In genomic region chr8:46737907-46738306, GRCm38 (mm10) we compare ENCODE assay signal across 8 mouse cellular contexts. TPM values are rescaled to one million over a fixed set of nuclear protein-coding genes. Genes with fewer than 3 reads are reported as not detected.
DNase-seq lines count a peak whose midpoint lies in the region; ATAC-seq and TF ChIP-seq lines count a peak whose summit lies in the region.

No protein-coding gene starts in this region.

- no peak overlapping the region; the same call in 1 of the 2 replicates for H3K4me3 ChIP-seq in layer of hippocampus, adult 2 months
- H3K4me3 ChIP-seq in heart, embryonic 13.5 days: peak overlapping the region; percentile 96
- H3K4me3 ChIP-seq in liver, embryonic 15.5 days (replicated peaks): peak overlapping the region; percentile 95

- 40% methylated on average over 3 of the region's 3 CpGs for WGBS in heart, embryonic 13.5 days
- WGBS in liver, embryonic 15.5 days (ENCODE audit: insufficient replicate concordance): 33% methylated on average over 3 of the region's 3 CpGs

- no peak for DNase-seq in layer of hippocampus, adult 2 months (ENCODE audit: low spot score in 2 of 2)
- DNase-seq in layer of hippocampus, adult 8-10 months (ENCODE audit: low spot score in 2 of 2): no peak
- peak; percentile 48 to 66 for DNase-seq in adrenal gland, postnatal 36 days
- no peak for DNase-seq in layer of hippocampus, adult 18-20 months (ENCODE audit: low spot score in 2 of 2)
- no peak for DNase-seq in frontal cortex, postnatal 36 days (ENCODE audit: low spot score in 2 of 2)
- DNase-seq in retina, postnatal 1 day: no peak

- H3K9me3 ChIP-seq in heart, embryonic 13.5 days: 0 out of 2 replicates have a peak, but pooled peaks cover 8% of the 10 kb centered on the region
- no peaks in the 10 kb centered on the region for H3K9me3 ChIP-seq in liver, embryonic 15.5 days (replicated peaks)

- H3K27me3 ChIP-seq in heart, embryonic 13.5 days (replicated peaks): no peaks in the 10 kb centered on the region
- H3K27me3 ChIP-seq in liver, embryonic 15.5 days: no peaks in the 10 kb centered on the region

- no peak for TF ChIP-seq CTCF in layer of hippocampus, adult 2 months (conservative IDR thresholded peaks at IDR 0.05)

- peak overlapping the region; percentile 99 for H3K9ac ChIP-seq in heart, embryonic 13.5 days
- peak overlapping the region; percentile 93; the same call in 1 of the 2 replicates for H3K9ac ChIP-seq in liver, embryonic 15.5 days

- 0 out of 2 replicates have a peak, but pooled peaks cover 6% of the 10 kb centered on the region for H3K36me3 ChIP-seq in heart, embryonic 13.5 days
- H3K36me3 ChIP-seq in liver, embryonic 15.5 days (replicated peaks): no peaks in the 10 kb centered on the region

- peak overlapping the region; percentile 98; the same call in 1 of the 2 replicates for H3K27ac ChIP-seq in layer of hippocampus, adult 2 months
- H3K27ac ChIP-seq in heart, embryonic 13.5 days (replicated peaks): peak overlapping the region; percentile 96
- H3K27ac ChIP-seq in liver, embryonic 15.5 days (replicated peaks): peak overlapping the region; percentile 91

- peaks cover 33% of the 10 kb centered on the region for H3K4me1 ChIP-seq in heart, embryonic 13.5 days
- H3K4me1 ChIP-seq in liver, embryonic 15.5 days (replicated peaks): peaks cover 45% of the 10 kb centered on the region

- H3K4me2 ChIP-seq in heart, embryonic 13.5 days: peak overlapping the region; percentile 85
- peak overlapping the region; percentile 89 for H3K4me2 ChIP-seq in liver, embryonic 15.5 days

- ATAC-seq in heart, embryonic 13.5 days (ENCODE audit: extremely low read depth, insufficient number of reproducible peaks, low FRiP score, low TSS enrichment): no peak
- no peak for ATAC-seq in liver, embryonic 15.5 days (ENCODE audit: insufficient read depth)

RNA-seq across cellular contexts. Expression of gene Irf2, which starts 1.6 kb away (rescaled TPM):
- total RNA-seq in layer of hippocampus, adult 2 months (2021): 10 to 100 TPM; 54.6 to 62.0 TPM
- total RNA-seq in layer of hippocampus, adult 8-10 months (2022): 10 to 100 TPM; 50.8 to 60.3 (median 54.0) TPM
- 10 to 100 TPM; 67.9 to 76.9 TPM for total RNA-seq in adrenal gland, postnatal 36 days (2021)
- 10.8 and 14.0 TPM in 2 replicates for polyA plus RNA-seq in heart, embryonic 13.5 days (2015; fragmentation: Nextera tagmentation; extraction: Ambion mirVana)
- 10.1 and 11.6 TPM in 2 replicates for polyA plus RNA-seq in liver, embryonic 15.5 days (2015; fragmentation: Nextera tagmentation; extraction: Ambion mirVana)
- 10 to 100 TPM; 54.9 to 72.7 TPM for total RNA-seq in layer of hippocampus, adult 18-20 months (2021)

Comparison
In these comparisons a context has a peak if more than half of its experiments do, and no peak if none do; other contexts are left out.
1. DNase-seq: peak in adrenal gland, postnatal 36 days (2 of 2); none in layer of hippocampus, adult 2 months (0 of 2), layer of hippocampus, adult 8-10 months (0 of 2), layer of hippocampus, adult 18-20 months (0 of 2), frontal cortex, postnatal 36 days (0 of 2) and retina, postnatal 1 day (single experiment).
2. Peak in every context shown above with its lines, with median percentiles within 50 percentile points of each other: H3K27ac ChIP-seq.